Mouse (Mus musculus): ENCODE results near the gene Stoml2. TPM values are rescaled to one million over a fixed set of nuclear protein-coding genes. Genes with fewer than 3 reads are reported as not detected.

Stoml2 gene
- total RNA-seq (2021): 100 to 1,000 TPM in 1 of 2 experiments, 10 to 100 TPM in 1; 97.3 to 108 TPM
- long read RNA-seq, experiment 1, transcript Stoml2-201 (10 exons, 1,874 nt): major isoform, 37 of 64 reads
- long read RNA-seq, experiment 1, partial matches to known transcripts: 7 of 64 reads
- long read RNA-seq, experiment 1, other reads (novel, unspliced or antisense): 20 of 64 reads
- long read RNA-seq, experiment 2, transcript Stoml2-201 (10 exons, 1,874 nt): major isoform, 64 of 95 reads
- long read RNA-seq, experiment 2, partial matches to known transcripts: 2 of 95 reads
- long read RNA-seq, experiment 2, other reads (novel, unspliced or antisense): 29 of 95 reads

- peak; percentile 91 to 95 for DNase-seq (ENCODE audit: low spot score in 2 of 2)
- Histone ChIP-seq H3K27ac (peak within 1 kb of the TSS; percentile 91), H3K4me3 (peak within 1 kb of the TSS; percentile 93)
- peak; percentile 53 for TF ChIP-seq CTCF (conservative IDR thresholded peaks at IDR 0.05)
Observed at GRCm38 (mm10) chr4:43031237-43031995, at the start of gene Stoml2. TSS of gene Stoml2 (minus strand) at chr4:43031710.

DNA sequence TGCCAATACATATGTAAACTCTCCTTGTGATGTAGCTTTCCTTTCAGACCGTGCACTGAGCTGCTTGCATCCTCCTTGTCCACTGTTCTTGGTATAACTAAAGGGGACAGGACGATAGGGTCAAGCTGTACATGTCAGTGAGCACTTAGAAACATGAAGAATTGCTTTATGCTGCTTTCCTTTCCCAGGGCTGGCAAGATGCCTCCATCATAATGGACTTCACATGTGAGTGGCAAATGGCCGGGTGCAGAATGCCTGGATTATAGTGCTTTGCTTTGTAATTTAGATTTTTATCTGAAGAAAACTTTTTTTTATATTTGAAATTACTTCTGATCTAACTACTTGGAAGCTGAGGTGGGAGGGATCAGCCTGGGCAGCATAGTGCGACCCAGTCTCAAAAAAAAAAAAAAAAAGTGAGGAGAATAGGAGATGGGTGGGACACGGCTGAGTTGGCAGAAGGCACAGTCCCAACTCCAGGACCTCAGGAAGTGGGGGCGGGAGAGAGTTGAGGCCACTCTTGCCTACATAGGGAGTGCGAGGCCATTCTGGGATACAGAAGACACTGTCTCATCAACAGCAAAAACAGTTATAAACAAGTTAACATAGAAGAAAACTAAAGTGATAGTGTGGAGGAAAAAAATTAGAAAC is 46.7 kb upstream of the Stoml2 start:
- Histone ChIP-seq H3K27ac (no peak overlapping the region), H3K4me3 (no peak overlapping the region)
- TF ChIP-seq CTCF (conservative IDR thresholded peaks at IDR 0.05): no peak
- no peak for DNase-seq (ENCODE audit: low spot score in 2 of 2)

DNA sequence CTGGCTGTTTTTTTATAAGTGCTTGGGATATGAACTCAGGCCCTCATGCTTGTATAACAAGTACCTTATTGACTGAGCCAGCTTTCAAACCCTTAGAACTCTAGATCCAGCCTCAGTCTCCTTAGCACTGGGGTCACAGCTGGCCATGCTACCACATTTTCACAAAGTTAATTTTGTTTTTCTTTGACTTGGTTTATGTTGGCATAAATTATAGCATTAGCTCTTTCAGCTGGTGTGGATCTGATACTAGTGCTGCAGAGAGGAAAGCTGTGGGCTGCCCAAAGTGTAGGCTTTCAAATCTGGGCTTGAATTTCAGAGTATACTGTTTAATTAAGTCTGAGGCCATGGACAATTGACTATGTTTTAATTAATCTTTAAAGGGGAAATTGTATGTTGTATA is 43.4 kb upstream of the Stoml2 start:
- Histone ChIP-seq H3K27ac (no peak overlapping the region), H3K4me3 (no peak overlapping the region)
- DNase-seq (ENCODE audit: low spot score in 2 of 2): no peak
- TF ChIP-seq CTCF (conservative IDR thresholded peaks at IDR 0.05): no peak

GRCm38 (mm10) chr4:43065471-43065870 is 34.0 kb upstream of the Stoml2 start:
- DNase-seq (ENCODE audit: low spot score in 2 of 2): no peak
- H3K27ac ChIP-seq: no peak overlapping the region
- no peak overlapping the region for H3K4me3 ChIP-seq
- no peak for TF ChIP-seq CTCF (conservative IDR thresholded peaks at IDR 0.05)

- peak; percentile 56 for TF ChIP-seq CTCF (conservative IDR thresholded peaks at IDR 0.05)
- Histone ChIP-seq H3K27ac (peak overlapping the region; percentile 7; the same call in 1 of the 2 replicates), H3K4me3 (no peak overlapping the region)
- DNase-seq (ENCODE audit: low spot score in 2 of 2): no peak
Observed at GRCm38 (mm10) chr4:43060286-43060685, 28.8 kb upstream of the Stoml2 start.

GRCm38 (mm10) chr4:43059697-43060096 is 28.2 kb upstream of the Stoml2 start:
- no peak for DNase-seq (ENCODE audit: low spot score in 2 of 2)
- no peak overlapping the region for H3K27ac ChIP-seq
- TF ChIP-seq CTCF (conservative IDR thresholded peaks at IDR 0.05): no peak
- H3K4me3 ChIP-seq: peak overlapping the region; percentile 81

DNA sequence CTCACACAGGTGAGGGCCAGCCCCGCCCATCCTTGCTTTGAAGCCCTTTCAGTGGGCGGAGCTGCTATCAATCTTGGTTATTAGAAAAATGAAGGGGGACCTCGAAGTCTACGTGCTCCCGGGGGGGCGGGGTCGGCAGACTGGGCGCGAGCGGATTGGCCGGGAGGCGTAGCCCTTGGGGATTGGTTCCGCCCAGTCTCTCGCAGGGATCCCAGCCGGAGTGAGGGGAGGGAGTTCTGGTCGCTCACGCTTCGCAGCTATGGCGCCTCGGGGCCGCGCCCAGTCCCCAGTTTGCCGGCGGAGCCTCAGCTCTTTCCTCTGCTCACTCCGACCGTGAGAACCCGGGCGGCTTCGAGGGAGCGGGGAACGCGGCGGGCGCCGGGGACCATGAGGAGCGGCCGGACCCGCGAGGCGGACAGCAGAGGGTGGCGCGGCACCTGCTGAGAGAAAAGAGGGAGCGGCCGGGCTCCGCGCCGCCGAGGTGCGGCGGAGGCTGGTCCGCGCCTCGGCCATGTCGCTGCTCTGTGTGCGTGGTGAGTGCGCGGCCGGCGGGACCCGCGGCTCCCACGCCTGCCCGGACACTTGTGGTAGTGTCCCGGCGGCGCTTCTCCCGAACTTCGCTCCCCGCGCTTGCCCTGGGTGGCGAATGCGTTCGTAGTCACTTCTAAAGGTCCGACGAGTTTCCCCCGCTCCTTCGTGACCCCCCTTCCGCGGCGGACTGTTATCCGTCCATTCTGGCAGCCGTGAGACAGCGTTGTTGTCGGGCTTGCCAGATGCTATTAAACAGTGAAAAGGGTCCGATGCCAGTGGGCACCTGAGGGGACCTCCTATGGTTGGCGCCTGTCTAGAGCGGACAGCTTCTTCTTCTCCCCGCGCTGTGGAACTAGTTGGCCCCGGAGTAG is 27.5 kb upstream of the Stoml2 start, which contains the start of gene Unc13b:
Gene Unc13b (plus strand): TSS at position 201 of the 902 bp plus-strand sequence.
- TF ChIP-seq CTCF (conservative IDR thresholded peaks at IDR 0.05): no peak
- peak; percentile 92 to 93 for DNase-seq (ENCODE audit: low spot score in 2 of 2)
- Histone ChIP-seq H3K4me3 (peak within 1 kb of the TSS; percentile 81), H3K27ac (peak within 1 kb of the TSS; percentile 76)

GRCm38 (mm10) chr4:43058392-43058752 is 26.9 kb upstream of the Stoml2 start:
- H3K27ac ChIP-seq: no peak overlapping the region
- TF ChIP-seq CTCF (conservative IDR thresholded peaks at IDR 0.05): no peak
- no peak for DNase-seq (ENCODE audit: low spot score in 2 of 2)
- H3K4me3 ChIP-seq: peak overlapping the region; percentile 81

DNA sequence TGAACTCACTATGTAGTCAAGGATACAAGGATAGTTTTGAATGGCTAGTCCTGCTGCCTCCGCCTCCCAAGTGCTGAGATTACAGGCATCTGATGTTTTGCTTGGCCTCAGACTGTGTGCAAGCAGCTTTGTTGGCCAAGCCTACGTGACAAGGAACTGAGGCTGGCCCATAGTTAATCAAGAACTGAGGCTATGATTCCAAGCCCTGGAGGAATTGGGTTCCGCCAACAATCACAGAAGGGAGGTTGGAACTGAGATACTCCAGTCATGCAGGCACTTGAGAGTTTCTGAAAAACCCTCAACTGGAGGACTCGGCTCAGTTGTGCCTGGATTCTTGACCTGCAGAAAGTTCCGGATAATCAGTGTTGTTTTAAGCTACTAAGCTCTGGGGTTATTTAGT is 26.1 kb upstream of the Stoml2 start:
- TF ChIP-seq CTCF (conservative IDR thresholded peaks at IDR 0.05): no peak
- no peak for DNase-seq (ENCODE audit: low spot score in 2 of 2)
- no peak overlapping the region for H3K4me3 ChIP-seq
- no peak overlapping the region for H3K27ac ChIP-seq

- H3K27ac ChIP-seq: no peak overlapping the region
- no peak overlapping the region for H3K4me3 ChIP-seq
- DNase-seq (ENCODE audit: low spot score in 2 of 2): no peak
- peak; percentile 87 for TF ChIP-seq CTCF (conservative IDR thresholded peaks at IDR 0.05)
Observed at GRCm38 (mm10) chr4:43052627-43053026, 21.1 kb upstream of the Stoml2 start.

GRCm38 (mm10) chr4:43047231-43047630 is 15.7 kb upstream of the Stoml2 start:
- Histone ChIP-seq H3K4me3 (no peak overlapping the region; the same call in 1 of the 2 replicates), H3K27ac (peak overlapping the region; percentile 55; the same call in 1 of the 2 replicates)
- DNase-seq (ENCODE audit: low spot score in 2 of 2): peak; percentile 79 to 80
- TF ChIP-seq CTCF (conservative IDR thresholded peaks at IDR 0.05): peak; percentile 88

- H3K27ac ChIP-seq: peak overlapping the region; percentile 55; the same call in 1 of the 2 replicates
- H3K4me3 ChIP-seq: peak overlapping the region; percentile 17; the same call in 1 of the 2 replicates
- no peak for DNase-seq (ENCODE audit: low spot score in 2 of 2)
- TF ChIP-seq CTCF (conservative IDR thresholded peaks at IDR 0.05): no peak
Observed at GRCm38 (mm10) chr4:43046607-43047006, 15.1 kb upstream of the Stoml2 start.

Measured in layer of hippocampus, adult 2 months (tissue).